In genomic region chr14:27628701-27629100, GRCm38 (mm10) we compare ENCODE assay signal across 15 mouse cellular contexts. TPM values are rescaled to one million over a fixed set of nuclear protein-coding genes. Genes with fewer than 3 reads are reported as not detected.
DNase-seq lines count a peak whose midpoint lies in the region.
"Had no signal": no experiment of that assay in that cellular context is flagged by ENCODE, and none has a peak within 500 bp of the region (broad histone marks: within the 10 kb centered on the region; RNA-seq: fewer than 3 reads in every experiment).

No protein-coding gene starts in this region.

- intact Hi-C loops in heart, postnatal 14 days (cut with DNase I): no loop called here

- peak; percentile 58 for DNase-seq in adrenal gland, adult 2 months
- no peak for DNase-seq in adrenal gland, adult 18-20 months (ENCODE audit: low spot score in 2 of 2)
- DNase-seq in heart, adult 11 months: peak; percentile 25
- no peak for DNase-seq in heart, postnatal 14 days
- peak; percentile 19 for DNase-seq in NIH3T3 (ENCODE audit: low read depth)
- no peak for DNase-seq in layer of hippocampus, adult 9-10 months (ENCODE audit: low spot score)
- no peak for DNase-seq in kidney, adult 18-20 months
- DNase-seq: adrenal gland, adult 8-10 months; cerebellum, adult 11-12 months; cerebellum, adult 2 months; cerebellum, adult 9-10 months; cerebellum, postnatal 10 days; cerebellum, postnatal 25 days had no signal

RNA-seq across cellular contexts. Expression of gene Erc2, which starts 6.5 kb away (rescaled TPM):
- 1 to 10 TPM; 7.1 to 9.6 TPM for total RNA-seq in adrenal gland, adult 2 months (2021)
- polyA plus RNA-seq in adrenal gland, adult 2 months (2012; rRNA removed): 0.29 and 1.7 TPM in 2 replicates
- 1 to 10 TPM; 5.0 to 8.5 TPM for total RNA-seq in adrenal gland, adult 18-20 months (2021)
- total RNA-seq in heart, postnatal 14 days (2021): 1 to 10 TPM in 1 of 2 experiments, under 1 TPM in 1; 0.54 to 1.6 TPM
- total RNA-seq: MEL had no signal
- polyA plus RNA-seq: erythroblast, embryonic 14.5 days had no signal

Comparison
In these comparisons a context has a peak if more than half of its experiments do, and no peak if none do; other contexts are left out.
1. DNase-seq: peak in adrenal gland, adult 2 months (single experiment), heart, adult 11 months (single experiment) and NIH3T3 (single experiment); none in adrenal gland, adult 18-20 months (0 of 2), heart, postnatal 14 days (0 of 2), layer of hippocampus, adult 9-10 months (single experiment) and kidney, adult 18-20 months (single experiment).